Mouse (Mus musculus): ENCODE data around the gene Cav1.

DNA sequence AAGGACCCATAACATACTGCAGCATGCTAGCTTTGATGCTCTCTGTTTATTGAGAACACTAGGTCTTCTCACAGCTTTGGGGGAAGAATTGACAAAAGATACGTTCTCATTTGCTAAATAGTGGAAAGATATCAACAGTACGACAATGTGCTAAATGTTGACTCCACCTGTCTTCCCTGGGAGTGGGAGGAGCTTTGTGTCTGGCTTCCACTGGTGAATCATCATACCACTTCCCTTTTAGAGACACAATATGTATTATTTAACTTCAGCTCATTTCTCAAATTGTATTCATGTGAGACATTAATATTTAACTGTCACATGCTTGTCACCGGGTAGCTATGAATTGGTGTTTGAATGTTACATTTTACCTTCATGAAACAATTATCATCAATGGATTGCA is 22.3 kb upstream of the Cav1 start:
- TF ChIP-seq TAL1 (IDR thresholded peaks at IDR 0.05; ENCODE audit: low read length) (no peak), GATA1 (IDR thresholded peaks at IDR 0.05; ENCODE audit: low read length) (no peak)
